Mouse (Mus musculus): ENCODE measurements at regions not wholly inside any gene's neighbourhood (a gene's known extent, or its start where the extent isn't known, plus 50 kb on each side); places are given as distances from the start of the nearest gene placed in this dataset.

DNA sequence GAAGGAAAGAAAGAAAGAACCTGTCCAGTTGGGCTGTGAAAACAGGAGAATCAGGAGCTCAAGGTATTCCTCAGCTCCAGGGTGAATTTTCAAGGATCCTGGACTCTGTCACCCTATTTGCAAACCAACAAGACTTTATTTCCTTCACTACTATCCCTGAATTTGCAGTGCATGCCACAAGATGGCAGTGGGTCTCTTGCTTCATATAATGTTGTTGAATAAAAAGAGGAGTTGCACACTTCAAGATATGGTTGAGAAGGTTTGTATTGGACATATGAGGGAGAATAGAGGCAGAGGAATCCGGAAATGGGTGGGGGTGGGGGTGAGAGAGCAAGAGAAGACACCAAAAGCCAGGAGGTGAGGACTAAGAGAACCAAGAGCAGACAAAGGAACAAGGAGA lies 2202.5 kb downstream of the Gm37988 start:
- ATAC-seq, result no peak
- H3K36me3 ChIP-seq (ENCODE audit: insufficient read depth, low read length), result no peaks in the 10 kb centered on the region
- DNase-seq (ENCODE audit: low spot score), result peak; percentile 45

More for the DNA sequence above, 2202.5 kb downstream of the Gm37988 start:
- no peak for TF ChIP-seq EP300 (IDR thresholded peaks at IDR 0.05)
- TF ChIP-seq CTCF (IDR thresholded peaks at IDR 0.05), result peak; percentile 69
- Histone ChIP-seq H3K4me3 (ENCODE audit: low read depth, low read length) (no peak overlapping the region), H3K9me3 (ENCODE audit: low read length) (no peaks in the 10 kb centered on the region), H3K9ac (replicated peaks; ENCODE audit: low read depth) (no peak overlapping the region), H3K27ac (ENCODE audit: low read length) (no peak overlapping the region), H3K4me1 (ENCODE audit: insufficient read depth, low read depth, low read length) (no peaks in the 10 kb centered on the region), H3K27me3 (replicated peaks; ENCODE audit: insufficient read depth, low read length) (no peaks in the 10 kb centered on the region), H3K4me2 (replicated peaks; ENCODE audit: low read depth, low read length) (no peak overlapping the region)
- 13% methylated on average over 1 of the region's 1 CpGs for WGBS
